Mouse (Mus musculus): Measurements from ENCODE around the gene Llph. TPM values are rescaled to one million over a fixed set of nuclear protein-coding genes. Genes with fewer than 3 reads are reported as not detected.

Llph gene
- 21.5 and 123 TPM in 2 replicates for polyA plus RNA-seq (2012; ENCODE audit: insufficient read depth, low replicate concordance)

DNA sequence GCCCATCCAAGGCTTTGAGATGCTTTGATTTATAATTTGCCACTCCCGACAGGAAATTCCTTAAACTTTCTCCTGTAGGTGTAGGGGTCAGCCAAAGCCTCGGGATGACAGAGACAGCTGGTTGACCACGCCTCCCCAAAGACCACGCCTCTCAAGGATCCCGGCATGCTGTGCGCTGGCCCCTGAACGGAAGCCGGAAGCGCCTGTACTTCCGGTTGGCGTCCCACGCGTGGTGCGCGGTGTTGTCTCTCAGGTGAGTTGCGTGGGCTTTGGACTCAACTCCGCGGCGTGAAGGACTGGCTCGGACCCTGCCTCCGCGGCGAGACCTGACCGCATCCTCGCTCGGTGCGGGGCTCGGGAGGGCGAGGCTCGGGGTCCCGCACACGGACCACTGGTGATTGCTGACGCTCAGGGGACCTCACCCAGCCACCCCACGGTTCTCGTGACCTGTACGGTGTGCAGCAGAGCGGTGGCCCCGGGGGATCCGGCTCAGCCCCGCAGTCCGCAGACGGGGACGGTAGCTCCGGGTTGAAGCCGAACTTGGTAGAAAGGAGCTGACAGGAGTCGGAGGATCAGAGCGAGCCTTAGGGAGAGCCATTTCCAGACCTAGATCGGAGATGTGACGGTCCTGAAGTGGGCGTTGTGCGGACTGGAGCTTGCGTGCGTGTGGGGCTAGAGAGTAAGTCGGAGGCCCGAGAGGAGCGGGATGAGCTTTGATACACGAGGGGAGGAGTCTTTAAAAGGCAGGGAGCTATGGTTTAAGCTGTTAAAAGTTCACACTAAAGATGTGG, at the start of gene Llph:
Llph (plus strand) TSS at position 200 of the 791 bp plus-strand sequence.
- H3K9me3 ChIP-seq: no peaks in the 10 kb centered on the region
- TF ChIP-seq FLI1 (IDR thresholded peaks at IDR 0.05; ENCODE audit: low read length) (peak; percentile 87), GATA1 (IDR thresholded peaks at IDR 0.05; ENCODE audit: borderline replicate concordance, low read length) (no peak)
- peak within 1 kb of the TSS; percentile 94 for H3K4me3 ChIP-seq (replicated peaks)
- peaks cover 42% of the 10 kb centered on the region for H3K4me1 ChIP-seq
- H3K36me3 ChIP-seq (replicated peaks; ENCODE audit: low read length): peaks cover 71% of the 10 kb centered on the region
- no peaks in the 10 kb centered on the region for H3K27me3 ChIP-seq (replicated peaks)

DNA sequence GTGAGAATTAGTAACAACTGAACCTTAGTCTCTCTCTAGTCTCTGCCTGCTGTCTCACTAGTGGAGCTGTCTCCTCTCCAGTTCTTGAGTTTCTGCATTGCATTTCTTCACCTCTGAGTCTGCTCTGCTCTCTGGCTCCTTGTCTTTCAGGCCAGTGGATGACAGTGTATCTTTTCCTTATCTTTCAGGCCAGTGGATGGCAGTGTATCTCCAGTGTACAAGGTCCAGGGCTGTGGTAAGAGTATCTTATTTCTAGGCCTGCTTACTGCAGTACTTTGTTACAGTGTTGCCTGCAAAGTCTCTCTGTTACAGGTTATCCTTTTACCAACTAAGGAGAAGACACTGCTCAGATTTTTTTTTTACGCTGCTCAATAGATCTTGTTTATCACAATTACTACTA, 44.0 kb upstream of the Llph start:
- peaks cover 23% of the 10 kb centered on the region for H3K36me3 ChIP-seq (replicated peaks; ENCODE audit: low read length)
- H3K9me3 ChIP-seq: peaks cover 5% of the 10 kb centered on the region
- no peak for TF ChIP-seq FLI1 (IDR thresholded peaks at IDR 0.05; ENCODE audit: low read length)
- TF ChIP-seq GATA1 (IDR thresholded peaks at IDR 0.05; ENCODE audit: borderline replicate concordance, low read length): no peak
- H3K27me3 ChIP-seq (replicated peaks): no peaks in the 10 kb centered on the region
- no peak overlapping the region for H3K4me3 ChIP-seq (replicated peaks)
- peaks cover 37% of the 10 kb centered on the region for H3K4me1 ChIP-seq

DNA sequence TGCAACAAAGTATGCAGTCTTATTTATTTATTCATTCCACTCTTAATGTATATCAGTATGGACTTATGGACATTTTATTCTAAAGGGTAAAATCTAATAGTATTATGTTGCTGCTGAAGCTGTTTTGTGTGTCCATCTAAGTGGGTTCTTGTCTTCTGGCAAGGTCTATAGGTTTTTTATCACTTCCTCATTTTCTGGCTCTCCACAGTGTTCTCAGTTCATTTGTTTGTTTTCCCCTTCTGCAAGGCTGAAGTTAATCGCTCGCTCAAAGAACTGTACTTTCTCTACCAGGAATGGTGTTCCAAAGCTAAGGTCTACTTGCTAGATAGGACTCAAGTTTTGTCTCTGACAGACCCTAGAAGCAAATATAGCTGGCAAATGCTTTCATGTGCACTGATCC, 43.5 kb upstream of the Llph start:
- Histone ChIP-seq H3K4me1 (peaks cover 42% of the 10 kb centered on the region), H3K4me3 (replicated peaks) (no peak overlapping the region), H3K27me3 (replicated peaks) (no peaks in the 10 kb centered on the region), H3K36me3 (replicated peaks; ENCODE audit: low read length) (peaks cover 18% of the 10 kb centered on the region), H3K9me3 (peaks cover 5% of the 10 kb centered on the region)
- no peak for TF ChIP-seq GATA1 (IDR thresholded peaks at IDR 0.05; ENCODE audit: borderline replicate concordance, low read length)
- TF ChIP-seq FLI1 (IDR thresholded peaks at IDR 0.05; ENCODE audit: low read length): no peak

GRCm38 (mm10) chr10:120188513-120188912, 38.4 kb upstream of the Llph start:
- peaks cover 76% of the 10 kb centered on the region for H3K4me1 ChIP-seq
- H3K4me3 ChIP-seq (replicated peaks): peak overlapping the region; percentile 16
- no peaks in the 10 kb centered on the region for H3K27me3 ChIP-seq (replicated peaks)
- peaks cover 19% of the 10 kb centered on the region for H3K36me3 ChIP-seq (replicated peaks; ENCODE audit: low read length)
- no peaks in the 10 kb centered on the region for H3K9me3 ChIP-seq
- no peak for TF ChIP-seq FLI1 (IDR thresholded peaks at IDR 0.05; ENCODE audit: low read length)
- no peak for TF ChIP-seq GATA1 (IDR thresholded peaks at IDR 0.05; ENCODE audit: borderline replicate concordance, low read length)

DNA sequence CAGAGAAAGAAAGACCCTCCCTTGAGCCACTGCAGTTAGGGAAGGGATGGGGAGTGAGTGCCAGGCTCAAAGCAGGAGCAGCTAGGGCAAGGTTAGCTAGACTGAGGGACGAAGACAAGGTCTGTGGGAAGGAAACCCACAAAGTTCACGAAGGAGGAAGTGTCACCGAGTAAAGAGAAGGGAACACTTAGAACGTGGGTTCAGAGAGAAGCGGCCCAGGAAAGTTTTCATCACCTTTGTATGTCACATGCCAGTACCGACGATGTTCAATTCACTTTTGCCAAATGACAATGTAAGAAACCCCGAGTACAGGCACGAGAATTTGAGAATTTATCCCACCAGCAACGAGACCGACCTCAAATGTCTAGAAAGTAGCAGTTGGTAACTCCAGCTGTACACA, 37.6 kb upstream of the Llph start:
- H3K27me3 ChIP-seq (replicated peaks): no peaks in the 10 kb centered on the region
- TF ChIP-seq GATA1 (IDR thresholded peaks at IDR 0.05; ENCODE audit: borderline replicate concordance, low read length) (no peak), FLI1 (IDR thresholded peaks at IDR 0.05; ENCODE audit: low read length) (no peak)
- peaks cover 74% of the 10 kb centered on the region for H3K4me1 ChIP-seq
- no peaks in the 10 kb centered on the region for H3K9me3 ChIP-seq
- peak overlapping the region; percentile 87 for H3K4me3 ChIP-seq (replicated peaks)
- peaks cover 22% of the 10 kb centered on the region for H3K36me3 ChIP-seq (replicated peaks; ENCODE audit: low read length)

GRCm38 (mm10) chr10:120189782-120190181, 37.1 kb upstream of the Llph start:
- H3K36me3 ChIP-seq (replicated peaks; ENCODE audit: low read length): peaks cover 22% of the 10 kb centered on the region
- H3K27me3 ChIP-seq (replicated peaks): no peaks in the 10 kb centered on the region
- peak overlapping the region; percentile 87 for H3K4me3 ChIP-seq (replicated peaks)
- TF ChIP-seq FLI1 (IDR thresholded peaks at IDR 0.05; ENCODE audit: low read length) (no peak), GATA1 (IDR thresholded peaks at IDR 0.05; ENCODE audit: borderline replicate concordance, low read length) (no peak)
- H3K9me3 ChIP-seq: no peaks in the 10 kb centered on the region
- peaks cover 71% of the 10 kb centered on the region for H3K4me1 ChIP-seq

DNA sequence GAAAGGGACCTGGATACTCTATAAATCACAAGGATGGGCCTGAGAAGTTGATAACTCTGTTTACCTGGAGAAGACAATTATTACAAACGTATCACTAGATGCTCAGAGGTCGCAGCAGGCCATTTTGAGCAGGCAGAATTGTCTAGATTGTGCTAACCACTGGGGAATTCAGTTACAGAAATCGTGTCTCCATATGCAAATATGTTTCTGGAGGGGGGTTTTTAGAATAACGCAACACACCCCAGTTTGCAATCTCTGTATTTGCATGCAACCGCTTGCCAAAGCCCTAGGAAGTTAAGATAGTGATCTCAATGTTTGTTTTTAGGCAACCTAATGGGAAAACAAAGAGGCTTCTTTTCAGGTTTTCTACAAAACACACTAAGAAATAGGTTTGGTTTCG, 35.7 kb upstream of the Llph start:
- H3K4me1 ChIP-seq: peaks cover 66% of the 10 kb centered on the region
- no peaks in the 10 kb centered on the region for H3K27me3 ChIP-seq (replicated peaks)
- H3K9me3 ChIP-seq: no peaks in the 10 kb centered on the region
- no peak overlapping the region for H3K4me3 ChIP-seq (replicated peaks)
- peaks cover 22% of the 10 kb centered on the region for H3K36me3 ChIP-seq (replicated peaks; ENCODE audit: low read length)
- TF ChIP-seq GATA1 (IDR thresholded peaks at IDR 0.05; ENCODE audit: borderline replicate concordance, low read length) (no peak), FLI1 (IDR thresholded peaks at IDR 0.05; ENCODE audit: low read length) (no peak)

GRCm38 (mm10) chr10:120192278-120192677, 34.6 kb upstream of the Llph start:
- TF ChIP-seq FLI1 (IDR thresholded peaks at IDR 0.05; ENCODE audit: low read length) (no peak), GATA1 (IDR thresholded peaks at IDR 0.05; ENCODE audit: borderline replicate concordance, low read length) (no peak)
- Histone ChIP-seq H3K4me1 (peaks cover 63% of the 10 kb centered on the region), H3K4me3 (replicated peaks) (no peak overlapping the region), H3K36me3 (replicated peaks; ENCODE audit: low read length) (peaks cover 22% of the 10 kb centered on the region), H3K9me3 (no peaks in the 10 kb centered on the region), H3K27me3 (replicated peaks) (no peaks in the 10 kb centered on the region)

DNA sequence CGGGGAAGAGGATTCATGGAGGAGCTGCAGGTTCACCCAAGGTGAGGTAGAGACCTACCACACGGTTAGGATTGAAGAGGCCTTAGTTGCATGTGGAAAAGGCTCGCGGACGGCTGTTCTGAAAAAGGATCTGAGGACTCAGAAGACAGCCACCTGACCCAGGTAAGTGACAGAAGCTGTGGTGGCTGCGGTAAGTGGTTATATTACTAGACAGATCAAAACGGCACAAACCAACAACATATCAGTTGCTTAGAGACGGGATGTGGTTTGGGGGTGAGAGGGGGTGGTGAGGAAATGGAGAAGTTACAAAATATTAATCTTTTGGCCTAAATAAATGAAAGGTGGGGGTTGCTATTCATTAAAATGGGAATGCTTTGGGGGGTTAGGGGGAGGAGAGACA, 33.6 kb upstream of the Llph start:
- Histone ChIP-seq H3K4me1 (peaks cover 63% of the 10 kb centered on the region), H3K36me3 (replicated peaks; ENCODE audit: low read length) (peaks cover 26% of the 10 kb centered on the region), H3K9me3 (no peaks in the 10 kb centered on the region), H3K4me3 (replicated peaks) (no peak overlapping the region), H3K27me3 (replicated peaks) (no peaks in the 10 kb centered on the region)
- no peak for TF ChIP-seq GATA1 (IDR thresholded peaks at IDR 0.05; ENCODE audit: borderline replicate concordance, low read length)
- no peak for TF ChIP-seq FLI1 (IDR thresholded peaks at IDR 0.05; ENCODE audit: low read length)

GRCm38 (mm10) chr10:120197061-120197835, 29.6 kb upstream of the Llph start:
- Histone ChIP-seq H3K36me3 (replicated peaks; ENCODE audit: low read length) (peaks cover 18% of the 10 kb centered on the region), H3K4me3 (replicated peaks) (no peak overlapping the region), H3K27me3 (replicated peaks) (no peaks in the 10 kb centered on the region), H3K9me3 (no peaks in the 10 kb centered on the region), H3K4me1 (peaks cover 46% of the 10 kb centered on the region)
- TF ChIP-seq FLI1 (IDR thresholded peaks at IDR 0.05; ENCODE audit: low read length): no peak
- TF ChIP-seq GATA1 (IDR thresholded peaks at IDR 0.05; ENCODE audit: borderline replicate concordance, low read length): no peak
